Mouse (Mus musculus): ENCODE measurements around the gene Eid1.

DNA sequence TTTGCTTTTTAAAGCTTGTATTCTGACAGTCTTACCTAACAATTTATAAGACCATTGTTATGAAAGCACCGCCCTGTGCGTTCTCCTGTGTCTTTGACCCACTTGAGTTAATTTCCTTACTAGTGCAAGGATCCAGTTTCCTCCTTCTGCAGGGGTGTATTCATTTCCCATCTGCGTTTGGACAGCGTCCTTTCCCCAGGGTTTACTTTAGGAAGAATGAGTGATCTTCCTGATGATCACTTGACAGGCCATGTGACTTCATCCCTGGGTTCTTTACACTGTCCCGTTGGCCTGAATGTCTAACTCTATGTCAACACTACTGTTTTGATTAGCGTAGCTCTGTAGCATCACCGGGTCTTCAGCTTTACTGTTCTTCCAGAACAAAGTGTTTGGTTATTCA lies 35.6 kb upstream of the Eid1 start:
- TF ChIP-seq CTCF (IDR thresholded peaks at IDR 0.05; ENCODE audit: low read depth, low read length) (no peak), POLR2A (IDR thresholded peaks at IDR 0.05; ENCODE audit: extremely low read depth, insufficient read depth, low read length) (no peak)

All from liver, adult 2 months (tissue).